Mouse (Mus musculus) kidney, adult 2 months (tissue): ENCODE measurements around the gene Nat8f7.
"Not testable (repeated sequence)": the region's sequence is repeated elsewhere in the genome, so short reads cannot be mapped to it uniquely, and the experiment has no call there.

Experiments
- CTCF ChIP-seq: fragments of 200-500 bp; conservative IDR thresholded peaks from 2 replicates; pipeline ENCODE4 v1.5.1; 2011; ENCODE audit warnings: low read depth, mild to moderate bottlenecking, control low read depth, low read length, moderate library complexity, mixed read lengths; ENCODE audit not compliant: insufficient read depth, insufficient read length
- POLR2A ChIP-seq: fragments of 200-500 bp; IDR thresholded peaks from one replicate; pipeline ENCODE4 v1.6.1; 2011; ENCODE audit warnings: low read depth, low read length, control low read depth

GRCm38 (mm10) chr6:85755705-85756249 is 42.8 kb upstream of the Nat8f7 start:
- not testable (repeated sequence) for TF ChIP-seq POLR2A, CTCF
